Mouse (Mus musculus): Measurements from ENCODE around the gene Cryba1.

DNA sequence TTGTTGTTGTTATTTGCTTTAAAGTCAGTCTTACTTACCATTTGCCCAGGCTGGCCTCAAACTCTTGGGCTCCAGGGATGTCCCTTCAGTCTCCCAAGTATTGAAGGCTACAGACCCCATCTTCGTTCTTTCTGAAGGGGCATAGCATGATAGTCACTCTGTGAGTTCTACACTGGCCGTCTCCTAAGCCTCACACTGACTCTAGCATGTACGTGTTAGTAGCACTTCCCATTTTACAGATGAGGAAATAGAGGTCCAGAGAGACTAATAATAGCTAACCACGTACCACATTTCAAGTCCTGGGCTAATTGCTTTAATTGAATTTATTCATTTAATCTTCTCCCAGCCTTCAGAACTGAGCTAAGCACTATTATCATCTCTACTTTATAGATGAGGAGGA lies 34.9 kb upstream of the Cryba1 start:
- no peak for TF ChIP-seq CTCF (IDR thresholded peaks at IDR 0.05; ENCODE audit: borderline replicate concordance, insufficient read depth, low read length)
- no peak for TF ChIP-seq POLR2A (IDR thresholded peaks at IDR 0.05; ENCODE audit: low read depth, low read length)

Measured in embryonic fibroblast, embryonic 13.5 days (primary cell).